Mouse (Mus musculus) cerebellum, adult 2 months (tissue): ENCODE data around the gene Olfr315.

ENCODE experiments used
- CTCF ChIP-seq: fragments of 200-500 bp; IDR thresholded peaks from 2 replicates; pipeline ENCODE4 v1.5.1; 2011; ENCODE audit warnings: low read depth, mild to moderate bottlenecking, control low read depth, low read length, moderate library complexity, borderline replicate concordance; ENCODE audit not compliant: insufficient read depth
- POLR2A ChIP-seq: fragments of 200-500 bp; IDR thresholded peaks from 2 replicates; pipeline ENCODE4 v1.6.1; 2011; ENCODE audit warnings: low read length, control low read depth, borderline replicate concordance; ENCODE audit not compliant: insufficient read depth

GRCm38 (mm10) chr11:58815676-58816075 is 42.7 kb downstream of the Olfr315 start:
- TF ChIP-seq POLR2A (no peak), CTCF (no peak)
